Comparison of ENCODE assay signal across 25 mouse cellular contexts in the genomic region with DNA sequence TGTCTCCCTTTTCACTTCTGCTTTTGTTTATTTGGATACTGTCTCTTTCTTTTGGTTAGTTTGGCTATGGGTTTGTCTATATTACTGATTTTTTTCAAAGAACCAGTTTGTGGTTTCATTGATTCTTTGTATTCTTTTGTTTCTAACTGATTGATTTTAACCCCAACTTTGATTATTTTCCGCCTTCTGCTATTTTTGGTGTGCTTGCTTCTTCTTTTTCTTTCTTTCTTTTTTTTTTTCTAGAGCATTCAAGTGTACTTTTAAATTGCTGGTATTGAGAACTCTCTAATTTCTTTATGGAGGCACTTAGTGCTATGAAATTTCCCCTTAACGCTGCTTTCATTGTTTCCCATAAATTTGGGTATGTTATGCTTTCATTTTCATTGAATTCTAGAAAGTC. TPM values are rescaled to one million over a fixed set of nuclear protein-coding genes. Genes with fewer than 3 reads are reported as not detected.
DNase-seq lines count a peak whose midpoint lies in the region; ATAC-seq and TF ChIP-seq lines count a peak whose summit lies in the region.
"Had no signal": no experiment of that assay in that cellular context is flagged by ENCODE, and none has a peak within 500 bp of the region (broad histone marks: within the 10 kb centered on the region; RNA-seq: fewer than 3 reads in every experiment).

No protein-coding gene starts in this region.

- no peak overlapping the region for H3K27ac ChIP-seq in CH12.LX (ENCODE audit: insufficient read depth, low read depth)
- H3K27ac ChIP-seq in MEL (ENCODE audit: control insufficient read depth, low read depth, low read length): no peak overlapping the region
- no peak overlapping the region for H3K27ac ChIP-seq in hindbrain, embryonic 12.5 days

- H3K27me3 ChIP-seq in CH12.LX (replicated peaks) (no peaks in the 10 kb centered on the region), MEL (ENCODE audit: control insufficient read depth in 1 of 2, insufficient read depth in 2 of 2, low read length in 2 of 2) (no peaks in the 10 kb centered on the region)
- 0 out of 2 replicates have a peak, but pooled peaks cover 1% of the 10 kb centered on the region for H3K27me3 ChIP-seq in splenic B cell, adult 2 months (ENCODE audit: control insufficient read depth, insufficient read depth, low read length, poor library complexity, severe bottlenecking)
- H3K27me3 ChIP-seq in hindbrain, embryonic 12.5 days: no peaks in the 10 kb centered on the region
- H3K27me3 ChIP-seq: Patski had no signal

- TF ChIP-seq RAD21 in CH12.LX (IDR thresholded peaks at IDR 0.05; ENCODE audit: low read depth, low read length) (no peak), MEL (IDR thresholded peaks at IDR 0.05; ENCODE audit: low read depth, low read length) (no peak)

- TF ChIP-seq EP300 in CH12.LX (IDR thresholded peaks at IDR 0.05; ENCODE audit: low read length) (0 out of 2 replicates have a peak, but pooled peaks have one; percentile 6), MEL (IDR thresholded peaks at IDR 0.05; ENCODE audit: low read depth in 1 of 2, low read length in 2 of 2) (no peak)

- H3K9me3 ChIP-seq in CH12.LX (replicated peaks; ENCODE audit: low read length) (no peaks in the 10 kb centered on the region), MEL (replicated peaks; ENCODE audit: insufficient read depth, low read length) (no peaks in the 10 kb centered on the region)
- H3K9me3 ChIP-seq in hindbrain, embryonic 12.5 days (replicated peaks): no peaks in the 10 kb centered on the region
- H3K9me3 ChIP-seq: G1E had no signal

- WGBS in hindbrain, embryonic 12.5 days: 96% methylated on average over 2 of the region's 2 CpGs

- in situ Hi-C loops in CH12.LX (cut with MboI; ENCODE audit: low pct_ligation_motif_present, low pct_unique_long_range_greater_than_20kb, low sequenced_read_pairs): no loop called here

- H3K4me1 ChIP-seq in CH12.LX (ENCODE audit: control insufficient read depth in 1 of 2, insufficient read depth in 2 of 2): peaks cover 0 to 13% of the 10 kb centered on the region in 2 experiments; a peak in 2 of 4 replicates
- H3K4me1 ChIP-seq in MEL (ENCODE audit: control insufficient read depth in 1 of 2, insufficient read depth in 2 of 2, low read length in 2 of 2): no peaks in the 10 kb centered on the region; a peak in 1 of 4 replicates
- no peaks in the 10 kb centered on the region for H3K4me1 ChIP-seq in hindbrain, embryonic 12.5 days

- H3K4me2 ChIP-seq in CH12.LX (ENCODE audit: insufficient read depth, low read depth, poor library complexity, severe bottlenecking): no peak overlapping the region
- no peak overlapping the region for H3K4me2 ChIP-seq in hindbrain, embryonic 12.5 days (replicated peaks)

- H3K4me3 ChIP-seq in CH12.LX (replicated peaks in 1 of 3; ENCODE audit: low read depth in 2 of 3, low read length in 2 of 3, poor library complexity in 1 of 3) (no peak overlapping the region), MEL (ENCODE audit: control insufficient read depth in 1 of 2, insufficient read depth in 1 of 2, low read depth in 2 of 2, low read length in 2 of 2) (no peak overlapping the region)
- H3K4me3 ChIP-seq in hindbrain, embryonic 12.5 days: no peak overlapping the region

- H3K9ac ChIP-seq in CH12.LX (ENCODE audit: insufficient read depth, low read depth): no peak overlapping the region
- H3K9ac ChIP-seq in MEL (ENCODE audit: control insufficient read depth, low read depth, low read length, poor library complexity, severe bottlenecking): no peak overlapping the region
- no peak overlapping the region for H3K9ac ChIP-seq in hindbrain, embryonic 12.5 days

- DNase-seq in A20 (ENCODE audit: low read depth, low spot score): peak; percentile 30
- DNase-seq in CH12.LX (ENCODE audit: extremely low read depth): peak; percentile 15
- peak; percentile 23 for DNase-seq in MEL (ENCODE audit: low read depth, low spot score)
- DNase-seq in splenic B cell, adult 2 months (ENCODE audit: low read depth, low spot score): peak; percentile 33
- no peak for DNase-seq in urinary bladder, adult 18-20 months (ENCODE audit: low spot score in 2 of 2)
- no peak for DNase-seq in left cerebral cortex, adult 18-20 months (ENCODE audit: low spot score in 2 of 2)
- no peak for DNase-seq in Muller cell, postnatal 12 days (ENCODE audit: inconsistent ontology term)
- DNase-seq: adrenal gland, adult 2 months; adrenal gland, adult 8-10 months; adrenal gland, postnatal 10 days; adrenal gland, postnatal 14 days; adrenal gland, postnatal 25 days; adrenal gland, postnatal 36 days; B cell, adult 2 months; cerebellum, adult 11 months; cerebellum, adult 11-12 months; cerebellum, adult 18-20 months; cerebellum, adult 2 months; cerebellum, adult 8-10 months; cerebellum, adult 9-10 months had no signal

- H3K79me2 ChIP-seq in CH12.LX (replicated peaks; ENCODE audit: control insufficient read depth, extremely low read depth, insufficient read depth, poor library complexity, severe bottlenecking) (peaks cover 2% of the 10 kb centered on the region; the same call in 1 of the 2 replicates), MEL (ENCODE audit: control insufficient read depth, insufficient read depth, low read length, poor library complexity) (peaks cover 15% of the 10 kb centered on the region; the same call in 1 of the 2 replicates)

- dilution Hi-C loops in CH12.LX (cut with MboI; ENCODE audit: extremely low pct_ligation_motif_present, extremely low pct_unique_long_range_greater_than_20kb, low sequenced_read_pairs): no loop called here

- TF ChIP-seq POLR2A in CH12.LX (IDR thresholded peaks at IDR 0.05; ENCODE audit: low read depth, low read length) (no peak), MEL (IDR thresholded peaks at IDR 0.05; ENCODE audit: control insufficient read depth in 1 of 2, insufficient read depth in 1 of 2, low read depth in 1 of 2, low read length in 2 of 2, poor library complexity in 1 of 2) (no peak)

- peaks cover 0 to 6% of the 10 kb centered on the region in 2 experiments for H3K36me3 ChIP-seq in CH12.LX (replicated peaks in 1 of 2; ENCODE audit: control insufficient read depth in 1 of 2, insufficient read depth in 1 of 2, low read length in 1 of 2)
- H3K36me3 ChIP-seq in MEL (ENCODE audit: control insufficient read depth in 1 of 2, insufficient read depth in 2 of 2, low read length in 2 of 2): peaks cover 0 to 2% of the 10 kb centered on the region in 2 experiments; a peak in 1 of 4 replicates
- H3K36me3 ChIP-seq in splenic B cell, adult 2 months (ENCODE audit: control insufficient read depth, insufficient read depth, low read length, poor library complexity, severe bottlenecking): no peaks in the 10 kb centered on the region
- H3K36me3 ChIP-seq in hindbrain, embryonic 12.5 days: no peaks in the 10 kb centered on the region

- no peak for TF ChIP-seq CTCF in CH12.LX (conservative IDR thresholded peaks at IDR 0.05 in 1 of 2, IDR thresholded peaks at IDR 0.05 in 1 of 2; ENCODE audit: low read depth in 2 of 2, low read length in 2 of 2)
- no peak for TF ChIP-seq CTCF in MEL (IDR thresholded peaks at IDR 0.05 in 2 of 3, conservative IDR thresholded peaks at IDR 0.05 in 1 of 3; ENCODE audit: control insufficient read depth in 1 of 3, insufficient read depth in 1 of 3, low read depth in 2 of 3, low read length in 3 of 3, poor library complexity in 1 of 3, severe bottlenecking in 1 of 3)

- ATAC-seq in hindbrain, embryonic 12.5 days (ENCODE audit: low FRiP score): no peak
- ATAC-seq: activated CD4-positive, CD25-positive, alpha-beta regulatory T cell, adult 4 months; CD4-positive, CD25-positive, alpha-beta regulatory T cell, adult 4 months; Patski had no signal

TF ChIP-seq in CH12.LX, 34 proteins besides CTCF, POLR2A, EP300 and RAD21:
- TF ChIP-seq ZKSCAN1 (IDR thresholded peaks at IDR 0.05; ENCODE audit: borderline replicate concordance, low read depth, low read length): no peak
- no peak for TF ChIP-seq NRF1 (IDR thresholded peaks at IDR 0.05; ENCODE audit: low read depth, low read length)
- TF ChIP-seq E2F4 (IDR thresholded peaks at IDR 0.05; ENCODE audit: insufficient replicate concordance, low read depth, low read length): no peak
- no peak for TF ChIP-seq MAX (IDR thresholded peaks at IDR 0.05; ENCODE audit: low read length)
- TF ChIP-seq KAT2A (IDR thresholded peaks at IDR 0.05; ENCODE audit: insufficient replicate concordance, low read length): no peak
- TF ChIP-seq MEF2A (IDR thresholded peaks at IDR 0.05; ENCODE audit: borderline replicate concordance, low read depth, low read length): peak; percentile 54; the same call in 1 of the 2 replicates
- TF ChIP-seq ZNF384 (IDR thresholded peaks at IDR 0.05; ENCODE audit: low read depth, low read length): peak; percentile 82

TF ChIP-seq in MEL, 35 proteins besides CTCF, POLR2A, EP300 and RAD21:
- TF ChIP-seq GATA1 (IDR thresholded peaks at IDR 0.05; ENCODE audit: low read depth, low read length) (no peak), USF1 (IDR thresholded peaks at IDR 0.05; ENCODE audit: low read depth, low read length) (no peak), E2F4 (IDR thresholded peaks at IDR 0.05; ENCODE audit: borderline replicate concordance, low read depth, low read length) (no peak), MAFK (IDR thresholded peaks at IDR 0.05; ENCODE audit: borderline replicate concordance, low read depth, low read length) (no peak), CHD2 (IDR thresholded peaks at IDR 0.05; ENCODE audit: low read length) (no peak), CHD1 (IDR thresholded peaks at IDR 0.05; ENCODE audit: low read depth, low read length) (no peak)

RNA-seq across cellular contexts. Expression of a gene that starts 15.7 kb away (rescaled TPM):
- total RNA-seq in CH12.LX (2012; rRNA removed) (11.8 and 12.2 TPM in 2 replicates), CH12.LX (2014; rRNA removed) (16.9 and 17.3 TPM in 2 replicates), MEL (2012; rRNA removed) (12.7 and 13.4 TPM in 2 replicates)
- polyA plus RNA-seq in CH12.LX (2012; ENCODE audit: insufficient read length, low read depth) (24.7 and 26.8 TPM in 2 replicates), MEL (2012; ENCODE audit: insufficient read depth in 1 of 2, insufficient read length in 2 of 2, low read depth in 1 of 2, low replicate concordance in 2 of 2, missing spikeins in 1 of 2) (100 to 1,000 TPM in 1 of 2 experiments, 10 to 100 TPM in 1; 19.6 to 358 TPM)
- 42.4 and 44.8 TPM in 2 replicates for polyA plus RNA-seq in hindbrain, embryonic 12.5 days (2016; fragmentation: Nextera tagmentation; extraction: Ambion mirVana)
- 10 to 100 TPM; 39.8 to 41.6 TPM for total RNA-seq in left cerebral cortex, adult 18-20 months (2021)

Comparison
In these comparisons a context has a peak if more than half of its experiments do, and no peak if none do; other contexts are left out.
1. DNase-seq: peak in A20 (single experiment), CH12.LX (single experiment), MEL (single experiment) and splenic B cell, adult 2 months (single experiment); none in urinary bladder, adult 18-20 months (0 of 2), left cerebral cortex, adult 18-20 months (0 of 2) and Muller cell, postnatal 12 days (single experiment).